Mouse (Mus musculus) right cerebral cortex, adult 2 months (tissue): Measurements from ENCODE around the gene Gm49661.

ENCODE experiments used
- DNase-seq, 2 experiments: peaks; one replicate each; pipeline ENCODE4 v3.0.0; 2021 to 2022; ENCODE audit warnings: low spot score in 2 of 2

Gene Gm49661

DNA sequence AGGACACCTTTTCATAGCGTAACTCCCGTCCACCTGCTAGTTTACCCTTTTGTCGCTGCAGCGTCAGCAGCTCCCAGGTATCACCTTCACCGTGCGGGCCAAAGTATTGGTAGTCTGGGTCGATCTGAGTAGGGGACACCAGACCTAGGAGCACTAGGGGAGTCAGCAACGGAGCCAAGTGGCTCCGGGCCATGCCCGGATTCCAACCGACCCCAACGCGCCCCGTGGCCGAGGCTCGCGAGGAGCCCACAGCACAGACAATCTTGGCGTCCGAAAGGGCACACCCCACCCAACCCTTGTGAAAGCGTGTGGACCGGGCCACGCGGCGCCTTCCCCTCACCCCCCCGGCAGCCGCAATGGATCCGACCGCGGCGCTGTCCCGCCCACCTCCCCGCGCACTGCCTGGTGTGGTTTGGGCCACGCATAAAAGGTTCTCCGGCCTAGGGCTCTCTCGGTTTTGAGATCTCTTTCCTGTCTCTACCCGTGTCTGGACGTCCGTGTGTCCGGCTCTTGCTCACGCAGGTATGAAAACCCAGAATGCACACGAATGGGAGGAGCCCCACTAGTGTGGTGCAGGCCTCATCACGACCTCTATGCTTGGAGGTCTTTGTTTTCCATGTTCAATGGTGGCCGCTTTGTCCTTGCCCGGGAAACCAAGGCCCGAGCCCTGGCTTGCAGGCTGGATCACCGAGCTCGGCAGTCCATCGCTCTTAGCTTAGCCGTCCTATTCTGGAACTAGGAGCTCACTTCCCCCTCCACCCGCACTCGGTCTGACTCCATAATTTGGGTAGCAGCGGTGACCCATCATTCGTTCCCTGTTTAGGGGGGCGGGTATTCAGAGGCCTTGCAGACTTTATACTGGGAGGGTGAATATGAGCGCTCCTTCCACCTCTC is at the start of gene Gm49661, which contains the start of the genes Prdx2 and Rnaseh2a:
TSS of gene Gm49661 (minus strand) at position 193 of the 894 bp plus-strand sequence.
TSS of gene Prdx2 (plus strand) at position 347 of the 894 bp plus-strand sequence.
TSS of gene Rnaseh2a (minus strand) at position 527 of the 894 bp plus-strand sequence.
- DNase-seq = peak; percentile 71 to 76

DNA sequence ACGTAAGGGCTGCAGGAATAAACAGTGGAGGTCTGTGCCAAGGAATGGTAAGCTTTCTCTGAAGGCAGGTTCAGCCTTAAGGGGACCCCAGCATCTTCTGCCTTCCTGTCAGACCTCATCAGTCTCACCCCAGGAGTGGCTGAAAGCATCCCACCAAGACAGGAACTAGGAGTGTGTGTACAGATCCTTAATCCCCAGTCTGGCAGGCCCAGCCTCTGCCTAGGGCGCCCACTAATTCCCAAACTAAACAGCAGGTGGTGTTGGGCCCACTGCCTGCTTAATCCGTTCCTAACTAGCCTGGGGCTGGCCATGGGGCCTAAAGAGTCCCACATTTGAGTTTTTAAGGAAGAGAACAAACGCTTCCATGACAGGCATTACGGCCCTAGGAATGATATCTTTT is 48.0 kb upstream of the Gm49661 start:
- no peak for DNase-seq

DNA sequence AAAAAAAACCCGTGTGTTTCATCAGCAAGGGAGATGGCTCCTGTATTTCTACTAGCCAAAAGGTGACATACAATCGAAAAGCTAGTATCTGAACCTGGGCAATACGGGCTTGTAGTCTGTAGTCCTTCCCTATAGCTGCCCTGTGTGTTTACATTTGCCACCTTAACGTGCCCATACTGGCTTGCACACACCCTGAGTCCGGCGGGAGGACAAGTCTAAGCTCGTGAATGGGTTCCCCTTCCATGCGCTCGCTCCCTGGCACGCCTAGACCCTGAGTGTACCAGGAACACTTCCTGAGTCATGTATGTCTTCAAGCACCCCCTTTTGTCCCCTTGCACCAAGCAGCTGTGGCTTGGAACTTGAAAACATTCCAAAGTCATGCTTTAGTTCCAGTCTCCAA is 47.5 kb upstream of the Gm49661 start:
- DNase-seq = no peak

DNA sequence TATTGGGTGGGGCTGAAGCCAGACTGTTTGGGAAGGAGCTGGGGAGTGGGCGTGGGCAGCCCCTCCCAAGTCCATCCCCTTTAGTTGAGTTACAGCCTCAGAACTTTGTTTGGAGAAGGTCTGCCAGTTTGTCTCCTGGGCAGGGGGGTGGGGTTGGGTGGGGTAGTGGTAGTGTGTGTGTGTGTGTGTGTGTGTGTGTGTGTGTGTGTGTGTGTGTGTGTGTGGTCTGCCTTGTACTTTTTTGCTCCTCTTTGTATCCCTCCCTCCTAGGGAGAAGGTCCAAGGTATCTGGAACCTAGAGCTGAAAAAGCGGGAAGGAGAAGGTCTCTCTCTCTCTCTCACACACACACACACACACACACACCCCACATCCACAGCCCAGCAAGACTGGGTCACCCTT is 45.2 kb upstream of the Gm49661 start, which contains the start of gene Best2:
TSS of gene Best2 (minus strand) at position 101 of the 400 bp plus-strand sequence.
- no peak for DNase-seq

DNA sequence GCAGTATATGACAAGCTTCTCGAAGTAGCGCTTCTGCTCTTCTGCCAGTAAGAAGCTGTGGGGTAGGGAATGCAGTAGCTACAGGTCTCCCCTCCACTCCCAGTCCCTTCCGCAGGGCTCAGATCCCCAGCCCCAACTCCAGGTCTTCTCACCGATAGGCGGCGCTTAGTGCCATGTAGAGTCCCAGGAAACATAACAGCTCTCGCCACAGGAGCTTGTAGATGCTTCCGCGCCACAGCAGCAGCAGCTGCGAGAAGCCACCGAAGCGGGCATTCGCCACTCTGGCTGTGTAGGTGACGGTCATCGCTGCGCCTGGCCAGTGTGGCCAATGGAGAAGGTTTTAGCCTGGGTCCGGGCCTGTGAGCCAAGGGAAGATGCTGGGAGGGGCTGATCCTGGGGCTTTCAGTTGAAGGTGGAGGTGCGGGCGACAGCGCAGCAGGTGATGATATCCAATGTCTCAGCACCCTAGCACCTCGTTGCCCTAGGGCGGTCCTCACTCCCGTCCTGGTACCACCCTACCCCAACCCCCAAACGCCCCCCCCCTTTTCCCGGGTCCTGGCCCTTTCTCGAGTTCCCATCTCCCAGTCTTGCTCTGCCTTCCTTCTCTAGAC is 44.1 kb upstream of the Gm49661 start:
- peak; percentile 83 to 85 for DNase-seq

DNA sequence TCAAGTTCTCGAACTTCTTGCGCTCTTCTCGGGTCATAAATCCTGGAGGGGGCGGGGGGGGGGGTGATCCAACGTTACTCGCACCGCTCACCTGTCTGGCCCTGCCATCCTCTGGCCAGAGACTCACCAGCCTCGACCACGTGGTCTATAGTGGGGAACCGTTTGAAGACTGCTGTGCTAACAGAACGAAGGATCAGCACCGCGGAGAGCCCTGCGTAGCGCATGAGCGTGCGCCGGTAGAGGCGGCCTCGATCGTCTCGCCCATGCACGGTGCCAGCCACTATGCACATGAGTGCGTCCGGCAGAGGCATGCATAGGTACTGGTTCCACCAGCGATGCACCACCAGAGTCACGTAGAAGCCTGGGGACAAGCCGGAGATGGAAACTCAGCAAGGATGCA is 42.0 kb upstream of the Gm49661 start:
- DNase-seq = no peak

DNA sequence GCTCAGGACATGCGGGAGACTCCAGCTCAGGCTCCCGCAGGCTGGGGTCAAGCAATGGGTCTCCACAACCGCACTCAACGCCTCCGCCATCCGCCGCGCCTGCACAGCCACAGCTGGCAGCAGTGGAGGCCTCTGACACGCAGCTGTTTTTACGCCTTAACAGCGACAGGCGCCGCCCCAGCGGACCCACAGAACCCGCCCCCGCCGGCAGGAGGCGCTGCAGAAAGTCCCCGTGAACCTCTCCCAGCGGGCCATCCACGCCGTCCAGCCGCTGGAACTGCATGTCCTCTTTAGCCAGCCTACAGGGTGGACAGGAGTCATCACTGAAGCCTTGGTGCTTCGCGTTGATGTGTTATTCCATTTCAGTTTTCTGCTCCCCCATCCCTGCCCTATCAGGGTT is 38.5 kb upstream of the Gm49661 start:
- DNase-seq = no peak

DNA sequence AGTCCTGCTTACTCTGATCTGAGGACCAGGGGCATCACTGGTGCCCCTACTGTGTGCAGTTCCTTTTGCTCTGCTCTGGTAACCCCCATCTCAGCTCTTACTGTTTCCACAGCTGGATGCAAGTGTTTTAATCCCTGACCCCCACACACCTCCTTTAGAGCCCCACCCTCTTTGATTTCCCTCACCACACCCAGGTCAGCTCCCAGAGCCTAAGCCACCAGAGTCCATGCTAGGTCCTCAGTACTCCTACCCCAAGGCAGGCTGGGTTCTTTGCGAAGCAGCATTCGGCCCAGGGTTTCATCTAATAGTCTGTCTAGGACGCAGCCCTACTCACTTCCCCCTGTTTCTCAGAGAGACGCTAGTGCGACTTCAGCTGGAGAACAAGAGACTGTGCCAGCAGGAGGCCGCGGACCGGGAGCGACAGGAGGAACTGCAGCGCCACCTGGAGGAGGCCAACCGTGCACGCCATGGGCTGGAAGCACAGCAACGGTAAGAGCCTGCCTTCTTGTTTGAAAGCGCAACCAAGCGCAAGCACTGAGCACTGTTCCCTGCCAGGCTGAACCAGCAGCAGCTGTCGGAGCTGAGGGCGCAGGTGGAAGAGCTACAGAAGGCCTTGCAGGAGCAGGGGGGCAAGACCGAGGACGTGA is 28.5 kb upstream of the Gm49661 start:
- DNase-seq = peak; percentile 94 to 96

DNA sequence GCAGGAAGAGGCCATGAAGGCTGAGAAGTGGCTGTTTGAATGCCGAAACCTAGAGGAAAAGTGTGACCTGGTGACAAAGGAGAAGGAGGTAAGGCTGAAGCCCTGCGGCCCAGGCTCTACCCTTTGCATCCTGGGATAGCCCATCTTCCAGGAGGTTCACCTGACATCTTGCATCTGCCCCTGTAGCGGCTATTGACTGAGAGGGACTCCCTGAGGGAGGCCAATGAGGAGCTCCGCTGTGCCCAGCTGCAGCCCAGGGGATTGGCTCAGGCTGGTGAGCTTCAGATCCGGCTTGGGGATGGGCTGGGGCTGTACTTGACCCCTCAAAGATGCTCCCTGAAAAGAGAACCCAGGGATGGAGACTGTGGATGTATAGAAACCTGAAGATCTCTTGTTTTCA is 27.7 kb upstream of the Gm49661 start:
- DNase-seq = no peak

DNA sequence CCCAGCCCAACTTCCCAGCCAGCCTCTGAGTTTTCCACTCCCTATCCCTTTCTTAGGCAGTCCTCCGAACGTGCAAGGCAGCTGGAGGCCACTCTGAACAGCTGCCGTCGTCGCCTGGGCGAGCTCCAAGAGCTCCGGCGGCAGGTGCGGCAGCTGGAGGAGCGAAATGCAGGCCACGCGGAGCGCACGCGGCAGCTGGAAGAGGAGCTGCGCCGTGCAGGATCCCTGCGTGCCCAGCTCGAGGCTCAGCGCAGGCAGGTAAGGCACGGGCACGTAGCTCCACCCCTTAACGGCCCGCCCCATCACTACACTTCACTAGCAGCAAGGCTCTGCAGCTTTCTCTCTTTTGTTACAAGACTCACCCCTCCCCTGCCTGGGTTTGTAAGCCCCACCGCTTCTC is 26.4 kb upstream of the Gm49661 start:
- no peak for DNase-seq

DNA sequence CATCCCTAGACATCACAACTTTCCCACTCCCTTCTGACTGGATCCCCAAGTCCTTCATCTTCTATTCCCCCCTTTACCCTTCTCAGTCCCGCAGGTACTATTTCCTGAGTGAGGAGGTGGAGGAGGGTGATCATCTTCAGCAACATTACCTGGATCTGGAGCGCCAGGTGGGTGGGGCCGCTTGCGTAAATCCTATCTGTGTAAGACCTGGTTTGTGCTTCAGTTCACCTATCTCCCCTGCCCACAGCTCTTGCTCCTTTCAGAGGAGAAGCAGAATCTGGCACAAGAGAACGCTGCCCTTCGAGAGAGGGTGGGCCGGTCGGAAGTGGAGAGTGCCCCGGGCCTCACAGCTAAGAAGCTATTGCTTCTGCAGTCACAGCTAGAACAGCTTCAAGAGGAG is 25.1 kb upstream of the Gm49661 start:
- DNase-seq = no peak

DNA sequence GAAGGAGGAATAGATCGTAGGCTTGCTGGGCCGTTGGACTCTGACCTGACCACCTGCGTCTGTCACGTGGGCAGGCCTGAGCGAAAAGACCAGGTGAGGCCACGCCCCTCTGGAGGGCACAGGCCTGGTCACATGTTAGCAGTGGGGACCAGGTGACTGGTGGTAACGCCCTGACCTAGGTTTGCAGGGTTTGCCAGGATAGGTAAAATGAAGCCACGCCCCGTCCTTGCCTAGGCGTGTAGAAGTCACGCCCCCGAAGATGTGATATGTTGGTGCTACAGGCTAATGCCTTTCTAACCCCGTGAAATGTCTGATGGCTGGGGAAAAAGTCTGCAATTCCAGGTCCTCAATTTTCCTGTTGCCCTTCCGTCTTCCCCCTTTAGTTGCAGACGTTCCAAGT is 21.6 kb upstream of the Gm49661 start:
- DNase-seq = no peak

DNA sequence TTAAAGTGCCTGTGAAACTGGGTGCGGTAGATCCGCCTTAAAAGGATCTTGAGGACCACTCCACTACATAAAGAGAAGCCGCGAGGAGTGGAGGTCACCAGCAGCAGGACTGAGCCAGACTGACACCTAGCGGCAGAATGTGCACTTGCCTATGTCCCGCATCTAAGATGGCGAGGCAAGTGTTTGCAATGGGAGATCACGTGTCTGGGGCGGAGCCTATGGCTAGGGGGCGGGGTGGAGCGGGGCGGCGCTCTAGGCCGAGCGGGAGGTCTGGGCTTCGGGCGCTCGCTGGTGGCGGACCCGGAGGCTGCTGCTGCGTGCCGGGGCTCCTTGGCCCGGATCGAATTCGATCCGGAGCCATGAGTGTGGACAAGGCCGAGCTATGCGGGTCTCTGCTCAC is 21.1 kb upstream of the Gm49661 start, which contains the start of gene Hook2:
TSS of gene Hook2 (plus strand) at position 255 of the 400 bp plus-strand sequence.
- DNase-seq = peak; percentile 97 to 99

DNA sequence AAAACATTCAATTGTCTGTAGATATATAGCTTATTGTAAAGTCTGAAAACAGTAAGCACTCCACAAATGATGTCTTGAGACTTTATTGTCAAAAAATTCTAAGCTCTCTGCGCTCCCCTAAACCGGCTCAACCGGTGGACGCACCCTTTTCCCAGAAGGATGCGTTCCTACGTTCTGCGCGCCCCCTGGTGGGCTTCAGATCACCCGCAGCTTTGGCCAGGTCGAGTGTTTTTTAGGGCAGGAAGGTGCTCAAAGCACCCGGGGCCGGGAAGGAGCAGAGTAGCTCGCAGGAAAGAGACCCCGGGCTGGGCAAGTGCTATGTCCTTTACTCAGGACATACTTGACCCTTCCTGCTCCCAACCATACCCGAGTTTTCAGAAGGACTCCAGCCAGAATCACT is 20.6 kb upstream of the Gm49661 start:
- DNase-seq = peak; percentile 91 to 92

DNA sequence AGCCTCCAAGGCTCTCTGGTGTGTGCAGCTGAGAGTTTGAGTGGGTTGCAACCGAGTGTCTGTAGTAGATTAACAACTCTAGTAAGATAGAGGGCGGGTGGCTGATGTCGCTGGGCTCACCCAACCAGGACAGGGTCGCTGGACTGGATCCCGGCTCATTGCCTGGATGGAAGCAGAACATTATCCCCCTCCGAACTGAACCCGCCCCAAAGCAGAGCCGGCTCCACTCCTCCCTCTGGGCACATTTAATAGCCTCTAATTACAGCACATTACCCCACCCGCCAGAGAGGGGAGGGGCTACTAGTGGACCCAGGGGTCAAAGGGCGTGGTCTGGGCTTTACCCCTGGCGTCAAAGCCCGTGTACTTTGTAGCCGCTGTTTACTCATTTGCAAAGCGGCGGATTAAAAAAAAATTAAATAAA is 20.1 kb upstream of the Gm49661 start:
- DNase-seq = no peak

DNA sequence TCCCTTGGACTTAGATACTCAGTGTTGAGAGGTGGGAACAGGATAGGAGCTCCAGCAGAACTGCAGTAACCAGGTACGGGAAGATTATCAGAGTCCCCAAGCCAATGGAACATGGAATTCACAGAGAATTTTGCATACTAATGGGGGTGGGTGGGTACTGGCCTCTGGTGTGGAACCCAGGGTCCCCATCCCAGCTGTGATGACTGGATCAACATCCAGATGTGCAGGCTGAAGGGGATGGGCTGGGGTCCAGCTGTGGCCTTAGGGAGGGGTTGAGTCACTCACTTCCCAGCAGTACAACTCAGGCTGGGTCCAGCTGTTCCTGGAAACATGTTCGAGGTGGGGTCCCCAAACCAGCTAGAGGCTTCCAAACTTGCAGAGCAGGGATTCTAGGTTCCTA is 18.7 kb upstream of the Gm49661 start:
- no peak for DNase-seq

DNA sequence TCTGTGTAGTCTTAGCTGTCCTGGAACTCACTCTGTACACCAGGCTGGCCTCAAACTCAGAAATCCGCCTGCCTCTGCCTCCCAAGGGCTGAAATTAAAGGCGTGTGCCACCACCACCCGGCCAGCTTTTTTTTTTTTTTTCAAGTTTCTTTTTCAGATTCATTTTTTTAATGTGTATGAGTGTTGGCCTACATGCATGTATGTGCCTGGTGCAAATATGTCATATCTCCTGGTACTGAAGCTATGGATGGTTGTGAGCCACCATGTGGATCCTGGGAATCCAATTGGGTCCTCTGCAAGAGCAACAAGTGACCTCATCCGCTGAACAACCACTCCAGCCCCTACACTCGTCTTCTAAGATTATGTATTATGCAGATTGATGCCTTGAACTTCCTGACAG is 18.2 kb upstream of the Gm49661 start:
- no peak for DNase-seq

DNA sequence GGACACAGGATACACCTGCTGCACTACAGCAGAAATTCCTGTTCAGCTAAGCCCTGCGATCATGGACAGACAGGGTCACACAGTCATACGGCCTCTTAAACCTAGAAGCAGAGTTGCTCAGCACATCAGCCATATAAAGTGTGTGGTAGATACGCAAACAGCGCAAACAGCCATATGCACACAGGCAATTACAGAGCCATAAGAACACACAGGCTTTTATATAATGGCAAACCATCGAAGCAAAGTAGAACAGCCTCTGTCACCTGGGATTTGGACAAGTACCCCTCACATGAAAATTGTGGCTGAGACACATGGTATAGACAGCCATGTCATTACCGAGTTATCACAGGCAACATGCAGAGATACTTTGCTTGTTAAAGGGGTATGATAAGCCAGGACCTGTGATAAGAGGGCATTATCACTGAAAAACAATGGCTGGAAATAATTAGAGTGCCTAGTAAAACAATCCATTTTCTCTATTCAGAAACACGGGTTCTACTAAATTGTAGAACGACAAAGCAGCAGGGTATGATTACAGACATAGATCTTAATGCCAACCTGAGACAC is 17.2 kb upstream of the Gm49661 start:
- no peak for DNase-seq

DNA sequence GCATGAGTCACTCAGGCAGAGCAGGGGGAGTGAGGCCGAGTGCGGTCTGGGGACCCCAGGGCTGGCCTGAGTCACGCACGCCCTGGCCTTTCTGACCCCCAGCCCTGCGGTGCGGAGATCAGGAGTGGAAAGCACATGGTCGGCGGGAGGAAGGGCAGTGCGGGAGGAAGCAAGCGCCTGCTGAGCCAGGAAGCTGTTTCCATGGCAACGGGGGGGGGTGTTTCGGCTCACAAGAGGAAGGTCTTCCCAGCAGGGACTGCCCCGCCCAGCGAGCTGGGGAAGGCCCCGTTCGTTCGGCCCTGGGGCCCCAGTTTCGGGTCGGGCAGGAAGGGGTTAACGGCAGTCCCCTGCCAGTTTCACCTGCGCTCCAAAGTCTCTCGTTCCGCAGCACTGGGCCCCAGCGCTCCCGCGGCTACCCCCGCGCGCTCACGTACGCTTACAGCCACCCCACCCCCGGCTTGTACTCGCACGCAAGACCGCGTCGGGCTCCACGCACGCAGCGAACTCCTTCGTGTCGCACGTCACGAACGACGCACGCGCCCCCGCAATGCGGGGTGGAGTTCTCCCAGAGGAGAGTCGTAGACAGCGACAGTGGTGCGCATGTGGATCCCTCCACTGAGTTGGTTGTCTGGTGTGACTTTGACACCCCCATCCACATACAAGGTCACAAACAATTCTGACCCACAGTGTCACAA is 16.6 kb upstream of the Gm49661 start:
- DNase-seq = peak; percentile 94 to 97

DNA sequence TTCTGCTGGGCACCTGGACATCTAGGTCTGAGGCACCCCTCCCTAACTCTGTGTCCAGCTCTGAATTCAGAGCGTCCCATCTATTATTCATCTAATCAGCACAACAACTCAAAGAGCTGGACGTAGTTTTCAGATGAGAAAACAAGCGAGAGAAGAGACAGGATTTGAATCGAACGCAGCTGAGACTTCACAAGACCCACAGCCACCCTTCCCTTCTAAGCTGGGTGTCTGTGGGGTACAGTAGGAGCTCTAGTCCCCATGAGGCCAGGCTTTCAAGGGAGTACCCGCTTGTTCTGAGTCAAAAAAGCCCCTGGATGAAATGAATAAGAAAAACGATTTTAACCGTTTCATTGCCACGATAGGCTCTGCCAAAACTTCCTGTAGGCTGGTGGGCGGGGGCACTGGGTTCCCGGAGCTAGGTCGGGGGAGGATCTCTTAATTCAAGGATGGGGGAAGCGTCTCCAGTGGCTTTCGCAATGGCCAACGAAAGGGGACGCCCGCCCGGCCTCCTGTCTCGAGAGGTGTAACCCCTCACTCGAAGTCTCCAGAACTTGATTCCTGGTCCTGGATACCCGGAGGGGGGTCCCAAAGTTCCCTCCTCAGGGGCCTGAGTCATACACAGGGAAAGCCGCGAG is 15.9 kb upstream of the Gm49661 start:
- no peak for DNase-seq
